Mouse (Mus musculus) midbrain, postnatal 0 days (tissue): ENCODE results near the gene 1700113H08Rik. TPM values are rescaled to one million over a fixed set of nuclear protein-coding genes. Genes with fewer than 3 reads are reported as not detected.

Experiments
- ATAC-seq: fragments of 200-750 bp; cut with Nextera tagmentation; 2 replicates; pipeline ENCODE4 v1.8.0; 2017; ENCODE audit warnings: moderate number of reproducible peaks, mild to moderate bottlenecking, moderate TSS enrichment, moderate library complexity; ENCODE audit not compliant: low FRiP score
- DNase-seq: peaks from one replicate; pipeline ENCODE4 v3.0.0-alpha.2; 2015; ENCODE audit warnings: low spot score
- H3K27ac ChIP-seq: fragments of 300-500 bp; sonication (generic); 2 replicates; pipeline ENCODE4 v1.5.1; 2014; ENCODE audit warnings: low read depth, mild to moderate bottlenecking, low read length, mixed read lengths
- H3K27me3 ChIP-seq: fragments of 300-500 bp; sonication (generic); 2 replicates; pipeline ENCODE4 v1.6.1; 2014; ENCODE audit warnings: low read length, control low read depth, mixed read lengths; ENCODE audit not compliant: insufficient read depth
- H3K36me3 ChIP-seq: fragments of 300-500 bp; sonication (generic); 2 replicates; pipeline ENCODE4 v1.6.1; 2014; ENCODE audit warnings: low read length, control low read depth, mixed read lengths; ENCODE audit not compliant: insufficient read depth
- H3K4me1 ChIP-seq: fragments of 300-500 bp; sonication (generic); 2 replicates; pipeline ENCODE4 v1.6.1; 2014; ENCODE audit warnings: mild to moderate bottlenecking, control low read depth, antibody characterized with exemption, low read length, mixed read lengths; ENCODE audit not compliant: insufficient read depth
- H3K4me2 ChIP-seq: fragments of 300-500 bp; sonication (generic); 2 replicates; pipeline ENCODE4 v1.6.1; 2014; ENCODE audit warnings: low read depth, mild to moderate bottlenecking, low read length, mixed read lengths; ENCODE audit not compliant: poor library complexity, severe bottlenecking
- H3K4me3 ChIP-seq: fragments of 300-500 bp; sonication (generic); 2 replicates; pipeline ENCODE4 v1.5.1; 2014; ENCODE audit warnings: low read depth, mild to moderate bottlenecking, low read length, moderate library complexity
- H3K9ac ChIP-seq: fragments of 300-500 bp; sonication (generic); replicated peaks from 2 replicates; pipeline ENCODE4 v1.6.1; 2014; ENCODE audit warnings: mild to moderate bottlenecking, low read length, moderate library complexity, mixed read lengths; ENCODE audit not compliant: poor library complexity, severe bottlenecking
- H3K9me3 ChIP-seq: fragments of 300-500 bp; sonication (generic); 2 replicates; pipeline ENCODE4 v1.6.1; 2016; ENCODE audit warnings: low read length, control low read depth
- CTCF ChIP-seq: IDR thresholded peaks from 2 replicates; pipeline ENCODE4 v1.5.1; 2016; ENCODE audit warnings: antibody characterized with exemption, mild to moderate bottlenecking
- WGBS: fragments of 180-500 bp; shearing (Covaris S2); extraction: QIAGEN DNeasy Blood & Tissue Kit; methylation state at CpG from one replicate; pipeline ENCODE4 v1.1.7; 2014; 5-methylcytosine and 5-hydroxymethylcytosine counted together
- polyA plus RNA-seq: library from polyadenylated mRNA; unstranded; fragments of >200 nt; fragmentation: Nextera tagmentation; extraction: Ambion mirVana; gene quantifications from 2 replicates; pipeline ENCODE4 v1.2.1, GENCODE M21; 2015
- total RNA-seq: library from RNA; depleted of rRNA; stranded (reverse); fragments of >200 nt; gene quantifications from 2 replicates; pipeline ENCODE4 v1.2.3, GENCODE M21; 2014

Gene 1700113H08Rik
- total and polyA plus RNA-seq, 2 experiments from 2014 or later = 0.27 TPM; not detected in 1

DNA sequence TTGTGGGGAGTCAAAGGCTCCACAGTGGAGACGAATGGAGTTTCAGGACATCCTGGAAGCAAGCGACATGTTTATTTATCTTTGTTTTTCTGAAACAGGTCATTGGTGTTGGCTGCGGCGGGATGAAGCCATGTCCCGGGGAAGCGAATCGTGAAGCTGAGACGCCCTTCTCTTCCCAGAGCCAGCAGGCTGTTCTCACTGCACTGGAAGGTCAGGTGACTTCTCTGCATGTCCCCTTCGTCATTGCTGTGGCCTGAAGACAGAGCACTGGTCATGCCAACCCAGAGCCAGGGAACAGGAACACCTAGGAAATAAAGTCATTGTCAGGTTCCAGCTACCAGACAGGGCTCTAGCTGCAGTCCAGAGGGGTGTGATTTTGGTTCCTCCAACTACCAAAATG is 39.0 kb upstream of the 1700113H08Rik start:
- Histone ChIP-seq H3K4me1 (no peaks in the 10 kb centered on the region; the same call in 1 of the 2 replicates), H3K27me3 (no peaks in the 10 kb centered on the region), H3K9ac (no peak overlapping the region), H3K4me2 (no peak overlapping the region), H3K36me3 (no peaks in the 10 kb centered on the region), H3K27ac (no peak overlapping the region), H3K9me3 (no peaks in the 10 kb centered on the region), H3K4me3 (no peak overlapping the region)
- ATAC-seq = no peak
- no peak for TF ChIP-seq CTCF
- DNase-seq = no peak
- WGBS = 66% methylated on average over 9 of the region's 9 CpGs

DNA sequence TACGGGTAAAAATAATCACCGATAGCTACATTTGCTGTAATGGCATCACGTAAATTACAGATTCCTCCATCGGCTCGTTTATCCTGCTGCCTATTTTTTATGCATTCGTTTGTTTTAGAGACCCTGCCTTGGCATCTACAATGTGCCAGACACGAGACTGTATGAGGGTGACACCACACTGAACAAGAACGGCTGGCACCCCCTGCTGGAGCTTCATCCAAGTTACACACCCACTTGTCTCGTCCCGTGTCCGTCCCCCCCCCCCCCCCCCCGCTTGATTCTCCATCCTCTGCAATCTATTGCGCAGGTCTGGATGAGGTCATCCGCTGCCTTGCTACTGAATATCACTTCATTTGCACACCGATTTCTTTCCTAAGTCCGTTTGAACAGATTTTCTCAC is 37.1 kb upstream of the 1700113H08Rik start:
- WGBS = 59% methylated on average over 14 of the region's 16 CpGs
- ATAC-seq = peak; percentile 59; the same call in 1 of the 2 replicates
- TF ChIP-seq CTCF = peak; percentile 50

DNA sequence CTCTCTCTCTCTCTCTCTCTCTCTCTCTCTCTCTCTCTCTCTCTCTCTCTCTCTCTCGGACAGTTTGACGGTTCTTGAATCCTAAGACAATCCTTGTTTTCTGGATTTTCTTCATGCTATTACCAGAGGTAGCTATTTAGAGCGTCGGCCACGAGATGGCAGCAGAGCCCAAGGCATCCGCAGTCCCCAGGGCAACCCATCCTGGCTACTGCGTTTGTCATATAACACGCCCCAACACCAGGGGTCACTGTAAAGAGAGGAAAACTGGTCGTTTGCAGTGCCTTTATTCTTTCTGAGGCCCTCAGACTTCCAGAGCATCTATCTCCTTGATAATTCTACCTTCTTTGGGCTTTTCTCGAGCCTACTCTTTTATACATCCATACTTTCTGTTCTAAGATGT is 33.0 kb upstream of the 1700113H08Rik start:
- WGBS = 2% methylated on average over 9 of the region's 10 CpGs
- peak; percentile 87 for ATAC-seq
- no peaks in the 10 kb centered on the region for H3K4me1 ChIP-seq
- H3K9me3 ChIP-seq = no peaks in the 10 kb centered on the region
- H3K9ac ChIP-seq = no peak overlapping the region
- TF ChIP-seq CTCF = peak; percentile 97
- H3K36me3 ChIP-seq = no peaks in the 10 kb centered on the region
- no peak overlapping the region for H3K4me3 ChIP-seq
- H3K27me3 ChIP-seq = no peaks in the 10 kb centered on the region
- peak; percentile 96 for DNase-seq
- no peak overlapping the region for H3K27ac ChIP-seq
- no peak overlapping the region for H3K4me2 ChIP-seq

More for the DNA sequence above, 37.1 kb upstream of the 1700113H08Rik start:
- Histone ChIP-seq H3K27me3 (no peaks in the 10 kb centered on the region), H3K4me2 (no peak overlapping the region), H3K9me3 (no peaks in the 10 kb centered on the region), H3K4me1 (no peaks in the 10 kb centered on the region; the same call in 1 of the 2 replicates), H3K36me3 (no peaks in the 10 kb centered on the region), H3K4me3 (no peak overlapping the region), H3K27ac (no peak overlapping the region), H3K9ac (no peak overlapping the region)
- DNase-seq = peak; percentile 77

DNA sequence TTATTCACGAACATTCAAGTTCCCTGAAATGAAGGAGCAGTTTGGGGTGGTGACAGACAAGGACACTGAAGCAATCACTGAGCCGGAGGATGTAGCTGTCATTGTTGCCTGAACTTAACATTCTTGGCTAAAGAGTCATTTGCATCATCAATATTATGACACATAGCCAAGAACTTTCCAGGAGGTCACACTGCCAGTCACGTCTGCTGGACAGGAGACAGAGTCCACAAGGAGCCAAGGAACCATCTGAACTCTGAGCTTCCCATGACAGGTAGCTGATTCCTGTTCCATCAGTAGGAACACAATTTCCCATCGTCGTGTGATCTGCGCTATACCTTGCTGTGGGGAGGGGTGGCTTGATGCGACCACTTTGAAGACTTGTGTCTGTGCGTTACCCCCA is 25.1 kb upstream of the 1700113H08Rik start:
- DNase-seq = no peak
- H3K27ac ChIP-seq = no peak overlapping the region
- H3K4me1 ChIP-seq = no peaks in the 10 kb centered on the region
- H3K4me2 ChIP-seq = no peak overlapping the region
- no peak overlapping the region for H3K4me3 ChIP-seq
- no peaks in the 10 kb centered on the region for H3K9me3 ChIP-seq
- WGBS = 91% methylated on average over 8 of the region's 8 CpGs
- H3K9ac ChIP-seq = no peak overlapping the region
- TF ChIP-seq CTCF = no peak
- H3K27me3 ChIP-seq = no peaks in the 10 kb centered on the region
- H3K36me3 ChIP-seq = no peaks in the 10 kb centered on the region
- no peak for ATAC-seq

DNA sequence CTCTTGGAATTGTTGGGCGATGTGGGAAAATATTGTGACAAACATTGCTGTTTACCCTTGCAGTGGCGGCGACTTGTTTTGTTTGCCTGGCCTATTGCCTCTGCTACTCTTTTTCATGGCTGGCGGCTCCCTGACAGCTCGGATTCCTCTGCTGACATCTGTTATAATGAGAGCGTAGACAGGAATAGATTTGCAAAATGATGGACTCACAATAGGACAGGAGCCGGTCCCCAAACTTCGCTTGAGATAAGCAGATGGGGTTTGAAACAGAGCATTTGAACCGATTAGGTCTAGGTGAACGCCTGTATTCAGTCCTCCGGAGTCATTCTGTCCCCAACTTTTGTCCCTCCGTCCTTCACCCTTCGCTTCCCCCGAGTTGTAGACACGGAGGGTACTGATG is 22.0 kb upstream of the 1700113H08Rik start:
- ATAC-seq = no peak
- H3K27ac ChIP-seq = no peak overlapping the region
- WGBS = 45% methylated on average over 15 of the region's 15 CpGs

DNA sequence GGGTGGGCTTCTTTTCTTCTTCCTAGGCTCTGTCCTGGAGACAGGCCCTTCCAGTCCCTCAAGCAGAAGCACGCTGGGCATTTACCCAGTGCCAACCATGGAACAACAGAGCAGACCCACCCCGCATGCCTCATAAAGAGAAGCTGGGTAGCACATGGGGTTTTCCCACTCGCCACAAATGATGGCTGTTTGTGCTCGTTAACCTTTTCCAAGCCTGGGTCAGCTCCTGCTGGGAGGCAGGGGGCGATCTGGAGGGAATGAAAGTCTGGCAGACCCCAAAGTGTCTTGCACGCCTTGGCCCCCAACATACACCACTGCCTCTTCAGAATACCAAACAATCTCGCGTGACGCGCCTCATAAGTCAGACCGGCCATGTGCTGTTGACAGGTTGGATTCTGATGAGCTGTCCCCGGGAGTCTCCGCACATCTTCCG is 21.6 kb upstream of the 1700113H08Rik start:
- Histone ChIP-seq H3K4me3 (no peak overlapping the region), H3K9me3 (no peaks in the 10 kb centered on the region), H3K36me3 (no peaks in the 10 kb centered on the region), H3K4me1 (no peaks in the 10 kb centered on the region), H3K27ac (no peak overlapping the region), H3K9ac (no peak overlapping the region), H3K4me2 (no peak overlapping the region), H3K27me3 (no peaks in the 10 kb centered on the region)
- ATAC-seq (no peak), DNase-seq (peak; percentile 28)
- peak; percentile 11; the same call in 1 of the 2 replicates for TF ChIP-seq CTCF
- WGBS = 45% methylated on average over 14 of the region's 14 CpGs

More for the DNA sequence above, 22.0 kb upstream of the 1700113H08Rik start:
- H3K4me2 ChIP-seq = no peak overlapping the region
- H3K9ac ChIP-seq = no peak overlapping the region
- H3K36me3 ChIP-seq = no peaks in the 10 kb centered on the region
- H3K4me1 ChIP-seq = no peaks in the 10 kb centered on the region
- peak; percentile 17 for DNase-seq
- TF ChIP-seq CTCF = no peak
- H3K27me3 ChIP-seq = no peaks in the 10 kb centered on the region
- H3K4me3 ChIP-seq = no peak overlapping the region
- no peaks in the 10 kb centered on the region for H3K9me3 ChIP-seq
